Mouse (Mus musculus) urinary bladder, postnatal 10 days (tissue): ENCODE data around the gene Gm6020.
A peak's percentile ranks its signal among the peaks of the same experiment; 100 is the strongest.
"Not testable (repeated sequence)": the region's sequence is repeated elsewhere in the genome, so short reads cannot be mapped to it uniquely, and the experiment has no call there.

ENCODE experiments used
- DNase-seq: peaks from one replicate; pipeline ENCODE4 v3.0.0; 2022; ENCODE audit warnings: low spot score

Gene Gm6020

DNA sequence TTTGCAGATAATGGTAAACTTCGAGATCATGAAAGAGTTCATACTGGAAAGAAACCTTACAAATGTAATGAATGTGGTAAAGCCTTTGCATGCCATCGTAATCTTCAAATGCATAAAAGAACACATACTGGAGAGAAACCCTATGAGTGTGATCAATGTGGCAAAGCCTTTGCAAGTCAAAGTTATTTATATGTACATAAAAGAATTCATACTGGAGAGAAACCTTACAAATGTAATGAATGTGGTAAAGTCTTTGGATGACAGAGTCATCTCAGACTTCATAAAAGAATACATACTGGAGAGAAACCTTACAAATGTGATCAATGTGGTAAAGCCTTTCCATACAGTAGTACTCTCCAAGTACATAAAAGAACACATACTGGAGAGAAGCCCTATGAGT lies at the start of gene Gm6020:
Gm6020 (plus strand) TSS at position 301 of the 400 bp plus-strand sequence.
- DNase-seq = not testable (repeated sequence)

DNA sequence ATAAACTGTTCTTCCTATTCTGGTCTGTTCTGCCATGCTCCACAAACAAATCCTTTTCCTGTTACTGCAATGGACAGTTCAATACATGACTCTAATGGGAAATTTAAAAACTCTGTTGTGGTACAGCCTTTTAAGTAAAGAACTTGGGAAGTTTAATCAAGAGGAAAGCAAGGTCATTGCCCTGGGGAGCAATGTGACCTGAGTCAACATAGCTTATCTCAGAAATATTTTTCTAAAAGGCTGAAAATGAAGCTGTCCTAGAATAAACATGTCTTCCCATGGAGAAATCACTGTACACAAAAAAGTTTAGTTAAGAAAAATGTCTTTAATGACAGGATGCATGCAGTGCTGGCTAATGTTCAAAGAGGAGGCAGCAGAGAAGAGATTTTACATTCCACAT lies 45.0 kb upstream of the Gm6020 start:
- DNase-seq = no peak

DNA sequence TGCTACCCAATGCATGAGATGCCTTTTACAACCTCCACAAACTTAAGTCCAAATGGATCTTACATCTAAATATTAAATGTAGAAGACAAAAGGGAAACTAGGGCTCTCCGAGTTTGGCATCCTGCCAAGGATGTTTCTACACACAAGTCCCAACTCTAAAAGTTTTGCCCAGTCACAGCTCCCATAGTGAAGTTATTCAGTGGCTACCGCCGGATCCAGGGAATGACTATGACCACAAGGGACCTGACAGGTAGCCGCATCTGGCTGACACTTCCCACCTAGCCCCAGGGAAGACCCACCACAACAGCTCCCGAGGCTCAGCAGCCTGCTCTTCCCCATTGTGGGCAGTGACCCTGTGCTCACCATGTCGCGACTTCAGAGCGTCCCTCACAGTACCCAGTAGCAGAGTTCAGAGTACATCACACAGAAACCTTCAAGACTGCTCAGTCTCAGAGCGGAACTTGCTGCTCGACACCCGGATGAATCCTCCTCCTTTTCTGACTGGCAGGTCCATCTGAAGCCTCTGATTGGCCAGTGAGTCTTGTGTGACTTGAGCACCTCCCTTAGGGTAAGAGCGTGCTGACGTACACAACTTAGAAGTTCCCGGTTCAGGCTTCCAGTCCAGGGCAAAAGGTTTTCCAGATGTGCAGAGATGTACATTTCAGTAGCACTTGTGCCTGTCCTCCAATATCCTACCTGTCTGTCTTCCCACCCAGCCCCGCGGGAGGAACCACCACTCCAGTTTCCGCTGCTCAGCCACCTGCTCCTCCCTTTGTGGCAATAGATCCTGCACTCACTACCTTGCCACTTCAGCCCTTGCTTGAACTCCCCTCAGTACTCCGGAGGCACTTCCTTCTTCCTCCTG lies 43.1 kb upstream of the Gm6020 start, which contains the start of gene Zfp950:
Zfp950 (minus strand) TSS at position 499 of the 865 bp plus-strand sequence.
- peak; percentile 16 for DNase-seq

DNA sequence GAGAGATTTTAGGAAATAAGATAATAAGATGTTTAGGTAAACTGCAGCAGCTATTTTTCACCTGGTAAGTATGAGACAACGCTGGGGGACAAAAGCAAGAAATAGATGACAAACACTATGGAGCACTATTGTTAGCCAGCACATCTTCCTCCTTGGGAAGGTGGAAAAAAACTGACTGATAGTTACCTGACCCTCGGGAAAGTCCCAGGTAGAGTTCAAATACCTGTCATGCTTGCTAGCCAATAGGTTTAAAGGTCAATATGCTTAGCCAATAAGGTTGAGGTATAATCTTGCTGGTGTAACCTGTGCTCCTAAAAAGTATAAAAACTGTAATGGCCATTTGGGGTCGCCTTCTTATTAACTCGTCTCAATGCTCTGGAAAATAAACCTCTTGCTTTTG lies 42.4 kb upstream of the Gm6020 start:
- DNase-seq = no peak

DNA sequence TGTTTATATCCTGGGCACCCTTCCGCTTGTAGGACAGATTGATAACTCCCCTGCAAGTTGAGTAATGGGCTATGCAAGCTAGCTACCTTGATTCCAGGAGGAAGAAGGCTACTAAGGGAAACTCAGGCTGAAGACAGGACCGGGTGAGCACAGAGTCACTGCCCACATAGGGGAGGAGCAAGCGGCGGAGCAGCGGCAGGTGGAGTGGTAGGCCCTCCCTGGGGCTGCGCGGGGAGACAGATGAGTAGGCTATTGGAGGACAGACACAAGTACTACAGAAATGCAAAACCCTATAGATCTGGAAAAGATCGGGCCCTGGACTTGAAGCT lies 32.4 kb upstream of the Gm6020 start:
- DNase-seq = no peak

DNA sequence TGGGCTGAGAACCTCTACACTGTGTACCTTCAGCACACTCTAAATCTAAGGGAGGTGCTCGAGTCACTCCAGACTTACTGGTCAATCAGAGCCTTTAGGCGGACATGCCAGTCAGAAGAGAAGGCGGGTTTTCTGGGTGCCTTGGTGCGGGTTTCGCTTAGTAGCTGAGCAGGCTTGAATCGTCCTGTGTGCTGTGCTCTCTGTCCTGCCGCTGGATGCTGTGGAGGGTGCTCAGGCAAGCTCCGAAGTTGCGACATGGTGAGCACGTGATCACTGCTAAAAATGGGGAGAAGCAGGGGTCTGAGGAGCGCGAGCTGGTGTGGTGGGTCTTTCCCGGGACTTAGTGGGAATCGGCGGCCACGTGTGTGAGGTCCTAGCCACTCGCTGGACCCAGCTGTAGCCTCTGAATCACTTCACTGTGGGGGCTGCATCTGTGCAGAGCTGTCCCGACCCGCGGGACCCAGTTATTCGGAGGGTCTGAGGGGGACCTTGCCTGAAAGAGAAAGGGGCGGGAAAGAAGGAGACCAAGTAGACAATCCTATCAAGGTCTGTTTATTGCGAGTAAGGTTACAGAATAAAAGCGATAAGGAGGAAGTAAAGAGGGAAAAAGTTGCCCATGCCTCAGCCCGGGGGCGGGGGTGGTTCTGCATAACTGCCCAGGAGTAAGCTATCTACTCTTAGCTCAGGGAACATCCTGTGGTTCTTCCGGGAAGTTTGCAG lies 31.8 kb upstream of the Gm6020 start:
- no peak for DNase-seq

DNA sequence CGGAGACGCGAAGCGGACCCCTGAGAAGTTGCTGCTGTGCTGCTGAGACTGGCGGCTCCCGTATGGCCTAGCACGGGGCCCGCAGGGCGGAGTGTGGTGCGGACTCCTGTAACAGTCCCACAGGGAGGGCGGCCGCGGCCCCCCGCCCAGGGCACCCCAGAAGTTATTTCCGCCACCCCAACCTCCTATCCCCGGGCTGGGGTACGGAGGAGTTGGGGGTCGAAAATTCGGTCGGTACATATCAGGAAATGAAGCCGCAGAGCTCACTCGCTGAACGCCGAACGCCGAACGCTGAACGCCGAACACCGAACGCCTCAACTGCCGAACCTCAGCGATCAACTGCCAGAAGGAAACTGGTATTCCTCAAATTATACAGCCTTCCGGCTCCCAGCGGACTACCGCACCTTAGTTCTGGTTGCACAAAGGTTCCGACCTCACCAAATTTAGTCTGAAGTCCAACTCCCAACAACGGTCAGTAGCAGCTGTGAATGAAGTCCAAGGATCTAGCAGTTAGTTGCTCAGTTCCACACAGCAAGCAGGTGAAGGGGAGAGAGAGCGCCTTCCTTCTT lies 7.8 kb upstream of the Gm6020 start, which contains the start of gene Gm7102:
Gm7102 (minus strand) TSS at position 554 of the 569 bp plus-strand sequence.
- no peak for DNase-seq

DNA sequence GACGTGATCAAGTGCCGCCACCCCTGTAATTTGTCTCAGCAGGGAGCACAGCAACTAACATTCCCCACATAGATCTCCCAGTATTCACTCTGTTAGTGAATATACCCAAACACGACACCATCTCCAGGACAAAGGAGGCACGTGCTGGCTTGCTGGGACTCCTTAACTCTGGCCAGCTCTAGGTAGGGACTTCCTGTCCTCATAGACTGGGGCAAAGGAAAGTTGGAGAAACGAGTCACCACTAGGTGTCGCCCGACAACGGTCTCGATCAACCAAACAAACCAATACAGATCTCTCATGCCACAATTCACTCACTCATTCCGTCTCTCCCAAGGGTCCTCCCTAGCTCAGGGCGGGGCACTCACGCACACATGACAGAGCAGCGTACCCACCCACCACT lies 15.6 kb downstream of the Gm6020 start:
- DNase-seq = peak; percentile 34

DNA sequence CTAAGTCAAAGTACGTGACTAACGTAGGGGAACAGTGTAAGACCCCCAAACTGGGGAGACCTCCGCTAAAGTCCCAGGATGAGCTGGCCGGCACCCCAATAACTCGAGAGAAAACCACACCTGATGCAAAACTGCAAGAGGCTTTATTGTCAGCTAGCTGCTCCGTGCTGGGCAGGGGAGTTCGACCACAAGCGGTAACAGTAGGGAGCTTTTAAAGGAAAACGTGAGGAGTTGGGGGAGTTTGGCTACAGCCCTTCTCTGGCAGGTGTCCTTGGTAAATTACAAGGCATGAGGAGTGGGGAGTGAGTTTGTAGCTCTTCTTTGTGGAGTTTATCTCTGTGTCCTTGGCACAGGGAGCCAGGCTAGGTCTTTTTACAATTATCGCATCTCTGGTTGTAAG lies 16.1 kb downstream of the Gm6020 start:
- no peak for DNase-seq

DNA sequence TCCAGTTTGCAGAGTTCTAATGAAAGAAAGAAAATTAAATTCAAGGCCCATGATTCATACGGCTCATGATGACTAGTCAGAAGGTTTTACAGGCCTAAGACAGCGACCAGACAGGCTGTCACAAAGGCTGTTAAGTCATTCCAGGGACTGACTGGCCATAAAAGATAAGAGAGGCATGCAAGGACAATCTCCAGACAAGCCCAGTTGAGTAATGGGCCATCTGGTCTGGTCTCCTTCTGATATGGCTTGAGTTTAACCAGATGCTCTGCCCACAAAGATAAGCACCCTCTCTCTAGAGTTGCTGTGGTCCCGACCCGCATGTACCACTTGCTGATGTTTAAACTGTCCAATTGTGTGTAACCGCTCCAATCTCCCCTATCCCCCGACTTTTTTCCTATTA lies 23.8 kb downstream of the Gm6020 start:
- DNase-seq = not testable (repeated sequence)

DNA sequence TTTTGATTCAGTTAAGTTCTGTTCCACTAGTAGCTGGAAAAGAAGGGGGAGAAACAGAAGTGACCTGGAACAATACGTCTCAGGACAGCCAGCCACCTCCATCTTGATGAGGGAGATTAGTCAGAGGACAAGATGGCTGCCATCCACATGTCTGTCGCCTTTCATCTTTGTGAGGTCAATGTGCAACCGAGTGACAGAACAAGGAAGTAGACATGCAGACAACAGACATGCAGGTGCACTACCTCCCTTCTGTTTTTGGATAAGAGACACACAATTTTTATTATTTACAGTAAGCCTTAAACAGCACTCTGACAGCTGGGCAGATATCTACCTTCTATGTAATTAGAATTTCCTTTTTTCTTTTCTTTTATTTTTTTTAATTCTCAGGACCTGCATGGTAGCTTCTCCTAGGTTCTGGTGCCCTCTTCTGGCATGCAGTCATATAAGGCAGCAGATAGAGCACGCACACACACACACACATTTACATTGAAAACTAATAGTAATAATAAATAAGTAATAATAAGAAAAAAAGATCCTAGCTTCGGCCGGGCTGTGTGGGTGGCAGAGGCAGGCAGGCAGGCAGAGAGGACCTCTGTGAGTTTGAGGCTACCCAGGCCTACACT lies 40.1 kb downstream of the Gm6020 start:
- no peak for DNase-seq

DNA sequence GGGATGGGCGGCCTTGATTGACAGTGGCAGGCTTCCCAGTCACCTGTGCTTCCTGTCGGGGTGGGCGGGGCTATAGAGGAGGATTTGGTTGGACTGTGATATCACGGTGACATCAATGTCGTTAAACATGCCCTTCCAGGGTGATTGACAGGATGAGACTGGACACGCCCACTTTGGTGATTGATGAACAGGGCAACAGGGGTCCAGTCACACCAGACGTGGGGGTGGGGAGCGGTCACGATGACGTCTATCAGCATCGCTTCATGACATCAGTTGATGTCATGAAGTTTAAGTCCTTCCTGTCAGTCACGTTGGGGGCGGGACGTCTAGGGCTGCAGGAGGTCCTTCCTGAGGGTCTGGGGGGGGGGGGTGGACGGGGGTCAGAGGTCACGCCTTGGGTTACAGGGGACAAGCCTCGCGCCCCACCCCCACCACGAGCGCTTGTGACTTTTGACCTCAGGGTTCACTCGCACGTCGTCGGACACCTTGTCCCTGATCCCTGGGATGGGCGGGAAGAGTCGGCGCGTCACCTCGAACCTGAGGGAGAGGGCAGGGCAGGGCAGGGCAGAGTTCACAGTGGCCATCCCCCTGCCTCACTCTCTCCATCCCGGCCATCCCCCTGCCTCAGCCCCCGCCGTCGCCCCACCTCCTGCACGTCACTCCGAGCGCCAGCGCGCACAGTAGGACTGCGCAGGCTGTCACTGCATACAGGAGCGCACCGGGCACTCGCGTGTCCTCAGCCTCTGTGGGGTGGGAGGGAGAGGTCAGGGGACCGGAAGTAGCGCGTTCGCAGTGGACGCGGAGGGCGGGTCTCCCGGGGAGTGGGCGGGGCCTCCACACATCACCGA lies 41.2 kb downstream of the Gm6020 start:
- DNase-seq = no peak

DNA sequence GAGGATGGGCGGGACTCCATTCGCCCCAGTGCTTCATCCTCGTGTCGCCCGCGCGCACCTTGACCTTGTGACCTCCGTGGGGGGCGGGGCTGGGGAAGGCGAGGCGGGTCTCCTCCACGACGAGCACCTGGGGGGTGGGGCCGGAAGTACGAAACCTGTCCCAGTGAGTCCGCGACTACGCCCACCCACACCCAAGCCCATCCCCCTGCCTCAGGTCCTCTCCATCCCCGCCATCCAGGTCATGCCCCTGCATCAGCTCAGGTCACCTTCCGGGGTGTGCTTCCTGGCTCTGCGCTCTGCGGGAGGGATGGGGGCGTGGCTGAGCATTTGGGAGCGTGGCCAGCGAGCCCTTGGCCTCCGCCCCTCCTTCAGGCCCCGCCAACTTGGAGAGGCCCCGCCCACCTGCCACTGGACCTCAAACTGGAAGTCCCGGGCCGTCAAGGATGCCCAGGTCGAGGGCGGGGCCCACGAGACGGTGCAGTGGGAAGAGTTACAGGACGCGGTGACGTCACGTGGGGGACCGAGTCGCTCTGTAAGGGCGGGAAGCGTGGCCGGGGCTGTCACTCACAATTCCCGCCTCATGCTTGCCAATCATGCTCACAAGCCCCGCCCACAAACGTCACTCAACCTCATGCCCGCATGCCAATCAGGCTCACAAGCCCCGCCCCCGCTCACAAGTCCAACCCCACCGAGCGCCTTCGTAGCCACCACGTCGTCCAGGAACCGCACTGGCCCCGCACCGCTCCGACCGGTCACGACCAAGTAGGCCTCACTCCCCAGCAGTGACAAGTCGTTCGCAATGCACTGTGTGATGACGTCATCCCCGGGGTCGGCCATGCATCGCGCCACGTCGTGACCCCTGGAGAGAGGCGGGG lies 42.1 kb downstream of the Gm6020 start:
- peak; percentile 72 for DNase-seq

DNA sequence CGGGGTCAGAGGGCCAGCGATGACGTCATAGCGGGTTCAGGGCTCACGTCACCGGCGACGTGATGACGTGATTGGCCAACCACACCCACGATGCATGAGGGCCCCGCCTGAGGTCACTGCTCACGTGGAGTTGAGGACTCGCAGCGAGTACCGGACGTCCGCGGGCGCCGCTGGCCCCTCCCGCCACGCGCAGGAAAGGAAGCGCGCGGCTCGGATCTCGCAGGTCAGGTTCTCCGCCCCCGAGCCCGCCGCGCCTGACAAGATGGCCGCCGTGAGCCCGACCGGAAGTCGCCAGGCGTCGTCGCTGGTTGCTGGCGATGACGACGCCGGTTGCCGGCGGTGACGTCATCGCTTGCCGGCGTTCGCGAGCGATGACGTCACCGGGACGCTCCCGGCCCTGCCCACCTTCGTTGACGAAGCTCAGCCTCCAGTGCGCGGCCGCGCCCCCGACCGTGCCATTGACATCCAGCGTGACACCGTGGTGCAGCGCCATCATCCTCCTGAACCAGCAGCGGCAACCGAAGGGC lies 42.8 kb downstream of the Gm6020 start:
- peak; percentile 45 for DNase-seq

DNA sequence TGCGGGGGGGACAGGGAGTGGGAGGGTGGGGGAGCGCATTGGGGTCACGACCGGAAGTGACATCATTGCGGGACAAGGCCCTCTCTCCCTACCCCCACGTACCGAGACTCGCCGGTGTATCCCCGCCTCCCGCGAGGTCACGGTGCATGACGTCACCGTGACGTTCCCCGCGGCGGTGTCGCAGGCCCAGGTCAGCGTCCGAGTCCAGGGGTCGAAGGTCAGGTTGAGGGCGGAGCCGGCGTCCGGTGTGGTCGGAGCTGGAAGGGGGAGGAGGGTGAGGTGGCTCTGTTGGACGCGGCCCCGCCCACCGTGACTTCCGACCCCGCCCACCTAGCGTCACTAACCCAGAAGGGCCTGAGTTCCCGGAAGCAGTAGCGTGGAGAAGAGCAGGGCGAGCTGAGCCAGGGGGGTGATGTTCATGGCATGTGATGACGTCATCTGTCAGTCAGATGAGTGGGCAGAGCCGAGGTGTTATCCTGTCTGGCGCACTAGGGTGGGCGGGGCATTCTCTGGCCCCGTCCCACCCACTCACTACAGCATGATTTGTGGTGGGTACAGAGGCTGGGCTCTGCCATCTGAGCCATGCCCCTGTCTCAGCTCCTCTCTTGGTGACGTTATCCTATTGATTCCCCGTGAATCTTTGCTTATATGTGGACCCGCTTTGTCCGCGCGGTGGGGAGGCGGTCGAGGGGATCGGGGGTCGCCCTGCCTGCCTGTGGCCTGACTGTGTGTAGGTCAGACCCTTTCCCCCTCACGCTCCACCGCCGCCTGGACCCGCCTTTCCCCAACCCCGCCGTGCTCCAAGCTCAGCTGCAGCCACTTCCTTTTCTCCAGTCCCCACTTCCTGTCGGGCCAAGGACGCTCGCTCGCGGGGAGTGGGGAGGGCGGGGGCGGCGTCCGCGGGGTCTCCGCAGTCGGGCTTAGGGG lies 43.5 kb downstream of the Gm6020 start:
- peak; percentile 52 for DNase-seq

DNA sequence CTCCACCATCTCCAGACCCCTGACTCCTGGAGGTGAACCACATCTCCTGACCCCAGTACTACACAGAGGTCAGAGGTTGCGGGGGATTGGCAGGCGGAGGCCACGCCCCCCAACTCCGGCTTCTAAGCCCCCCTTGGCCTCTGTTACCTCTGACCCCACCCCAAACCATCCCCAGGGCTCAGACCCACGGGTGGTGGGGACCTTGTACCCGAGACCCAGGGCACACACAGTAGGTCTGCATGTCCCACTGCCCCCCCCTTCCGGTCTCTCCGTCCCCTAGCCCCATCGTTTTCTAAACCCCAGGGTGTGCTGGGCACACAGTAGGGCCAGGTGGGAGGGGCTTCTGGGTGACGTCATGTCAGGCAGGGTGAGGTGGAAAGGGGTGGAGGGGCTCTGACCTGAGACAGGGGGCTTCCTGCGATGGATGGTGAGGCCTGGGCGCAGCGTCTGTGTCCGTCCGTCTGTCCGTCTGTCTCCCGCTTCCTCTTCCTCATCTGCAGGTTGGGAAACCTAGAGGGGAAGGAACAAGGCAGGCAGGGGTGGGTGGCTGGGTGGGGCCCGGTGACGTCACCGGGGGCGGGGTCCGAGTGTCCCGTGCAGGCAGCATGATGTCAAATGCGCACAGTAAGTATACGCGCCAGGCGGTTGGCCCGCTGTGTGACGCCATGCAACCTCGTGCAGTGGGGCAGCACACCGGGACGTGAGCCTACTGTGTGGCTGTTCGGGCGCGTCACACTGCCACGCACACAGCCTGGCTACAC lies 44.4 kb downstream of the Gm6020 start, which contains the start of gene Csf2ra:
Csf2ra (minus strand) TSS at position 489 of the 761 bp plus-strand sequence.
- no peak for DNase-seq
